Mouse (Mus musculus) MEL (cell line): ENCODE data around the gene Plb1. TPM values are rescaled to one million over a fixed set of nuclear protein-coding genes. Genes with fewer than 3 reads are reported as not detected.
A peak's percentile ranks its signal among the peaks of the same experiment; 100 is the strongest.

Experiments
- DNase-seq: peaks from one replicate; pipeline ENCODE4 v3.0.0; 2011; ENCODE audit warnings: low read depth, low spot score
- H3K27ac ChIP-seq: 2 replicates; pipeline ENCODE4 v1.5.1; 2012; ENCODE audit warnings: low read depth, mild to moderate bottlenecking, control low read depth, low read length, moderate library complexity; ENCODE audit not compliant: control insufficient read depth
- H3K27me3 ChIP-seq, 2 experiments: fragments of 150-350 bp in 1 of 2; sonication (generic) in 1 of 2; 2 replicates each; pipeline ENCODE4 v1.6.1; 2012; ENCODE audit warnings: low read length in 2 of 2, mild to moderate bottlenecking in 2 of 2, improper control_type of control experiment in 1 of 2, moderate library complexity in 1 of 2; ENCODE audit not compliant: insufficient read depth in 2 of 2, control insufficient read depth in 1 of 2
- H3K36me3 ChIP-seq, 2 experiments: 2 replicates each; pipeline ENCODE4 v1.6.1; 2012 to 2014; ENCODE audit warnings: low read length in 2 of 2, improper control_type of control experiment in 1 of 2, inconsistent platforms in 1 of 2, mild to moderate bottlenecking in 1 of 2; ENCODE audit not compliant: insufficient read depth in 2 of 2, control insufficient read depth in 1 of 2
- H3K4me1 ChIP-seq, 2 experiments: fragments of 150-350 bp in 1 of 2; sonication (generic) in 1 of 2; 2 replicates each; pipeline ENCODE4 v1.6.1; 2012; ENCODE audit warnings: low read length in 2 of 2, improper control_type of control experiment in 1 of 2, mild to moderate bottlenecking in 1 of 2; ENCODE audit not compliant: insufficient read depth in 2 of 2, control insufficient read depth in 1 of 2
- H3K4me3 ChIP-seq, 2 experiments: fragments of 150-350 bp in 1 of 2; sonication (generic) in 1 of 2; 2 replicates each; pipeline ENCODE4 v1.5.1; 2012; ENCODE audit warnings: low read depth in 2 of 2, low read length in 2 of 2, mild to moderate bottlenecking in 2 of 2, moderate library complexity in 2 of 2, control low read depth in 1 of 2, improper control_type of control experiment in 1 of 2; ENCODE audit not compliant: control insufficient read depth in 1 of 2, insufficient read depth in 1 of 2
- H3K79me2 ChIP-seq: 2 replicates; pipeline ENCODE4 v1.6.1; 2012; ENCODE audit warnings: mild to moderate bottlenecking, low read length, moderate library complexity; ENCODE audit not compliant: control insufficient read depth, poor library complexity, insufficient read depth
- H3K9ac ChIP-seq: 2 replicates; pipeline ENCODE4 v1.6.1; 2012; ENCODE audit warnings: low read depth, mild to moderate bottlenecking, control low read depth, low read length, moderate library complexity; ENCODE audit not compliant: control insufficient read depth, poor library complexity, severe bottlenecking
- H3K9me3 ChIP-seq: fragments of 150-350 bp; sonication (generic); replicated peaks from 2 replicates; pipeline ENCODE4 v1.6.1; 2012; ENCODE audit warnings: mild to moderate bottlenecking, low read length, improper control_type of control experiment, moderate library complexity; ENCODE audit not compliant: insufficient read depth
- E2F4 ChIP-seq: IDR thresholded peaks from 2 replicates; pipeline ENCODE4 v1.6.1; 2011; ENCODE audit warnings: low read depth, low read length, improper control_type of control experiment, borderline replicate concordance
- EP300 ChIP-seq, 2 experiments: IDR thresholded peaks; 2 replicates each; pipeline ENCODE4 v1.6.1; 2011; ENCODE audit warnings: improper control_type of control experiment in 2 of 2, low read length in 2 of 2, low read depth in 1 of 2, mild to moderate bottlenecking in 1 of 2
- ETS1 ChIP-seq: IDR thresholded peaks from 2 replicates; pipeline ENCODE4 v1.6.1; 2012; ENCODE audit warnings: low read depth, mild to moderate bottlenecking, inconsistent platforms, low read length, improper control_type of control experiment, moderate library complexity
- HCFC1 ChIP-seq: IDR thresholded peaks from 2 replicates; pipeline ENCODE4 v1.6.1; 2012; ENCODE audit warnings: low read depth, mild to moderate bottlenecking, inconsistent platforms, low read length, improper control_type of control experiment, moderate library complexity
- KAT2A ChIP-seq: conservative IDR thresholded peaks from 2 replicates; pipeline ENCODE4 v1.6.1; 2012; ENCODE audit warnings: low read depth, low read length, improper control_type of control experiment, inconsistent platforms
- MAZ ChIP-seq: IDR thresholded peaks from 2 replicates; pipeline ENCODE4 v1.6.1; 2012; ENCODE audit warnings: low read depth, mild to moderate bottlenecking, inconsistent platforms, low read length, improper control_type of control experiment
- MEF2A ChIP-seq: IDR thresholded peaks from 2 replicates; pipeline ENCODE4 v1.6.1; 2014; ENCODE audit warnings: low read depth, mild to moderate bottlenecking, inconsistent platforms, low read length, improper control_type of control experiment; ENCODE audit not compliant: poor library complexity, insufficient replicate concordance, severe bottlenecking; ENCODE audit errors: extremely low read depth
- NRF1 ChIP-seq: IDR thresholded peaks from 2 replicates; pipeline ENCODE4 v1.6.1; 2014; ENCODE audit warnings: low read depth, mild to moderate bottlenecking, inconsistent platforms, low read length, improper control_type of control experiment, moderate library complexity; ENCODE audit not compliant: poor library complexity, insufficient read depth, severe bottlenecking
- POLR2A ChIP-seq, 2 experiments: IDR thresholded peaks; 2 replicates each; pipeline ENCODE4 v1.6.1; 2011 to 2012; ENCODE audit warnings: low read length in 2 of 2, mild to moderate bottlenecking in 2 of 2, control low read depth in 1 of 2, improper control_type of control experiment in 1 of 2, low read depth in 1 of 2, moderate library complexity in 1 of 2; ENCODE audit not compliant: control insufficient read depth in 1 of 2, insufficient read depth in 1 of 2, poor library complexity in 1 of 2
- POLR2AphosphoS5 ChIP-seq: IDR thresholded peaks from 2 replicates; pipeline ENCODE4 v1.6.1; 2012; ENCODE audit warnings: low read depth, borderline replicate concordance, mild to moderate bottlenecking, inconsistent platforms, low read length, moderate library complexity, mixed read lengths
- RAD21 ChIP-seq: IDR thresholded peaks from 2 replicates; pipeline ENCODE4 v1.6.1; 2011; ENCODE audit warnings: mild to moderate bottlenecking, low read depth, low read length, improper control_type of control experiment
- RCOR1 ChIP-seq: IDR thresholded peaks from 2 replicates; pipeline ENCODE4 v1.6.1; 2012; ENCODE audit warnings: low read depth, mild to moderate bottlenecking, inconsistent platforms, low read length, improper control_type of control experiment
- USF1 ChIP-seq: IDR thresholded peaks from 2 replicates; pipeline ENCODE4 v1.6.1; 2014; ENCODE audit warnings: low read depth, mild to moderate bottlenecking, inconsistent platforms, low read length, improper control_type of control experiment, moderate library complexity
- USF2 ChIP-seq, 2 experiments: IDR thresholded peaks; 2 replicates each; pipeline ENCODE4 v1.6.1; 2011 to 2012; ENCODE audit warnings: improper control_type of control experiment in 2 of 2, low read length in 2 of 2, borderline replicate concordance in 1 of 2, inconsistent platforms in 1 of 2, low read depth in 1 of 2, mild to moderate bottlenecking in 1 of 2; ENCODE audit not compliant: insufficient read depth in 1 of 2
- ZC3H11A ChIP-seq: IDR thresholded peaks from 2 replicates; pipeline ENCODE4 v1.6.1; 2012; ENCODE audit warnings: low read depth, mild to moderate bottlenecking, inconsistent platforms, low read length, improper control_type of control experiment
- polyA plus RNA-seq, 2 experiments: library from polyadenylated mRNA; stranded (reverse) in 1 of 2; unstranded in 1 of 2; fragments of >175 nt in 1 of 2; fragments of >200 nt in 1 of 2; gene quantifications; 2 replicates each; pipeline versions ENCODE4 v1.2.1 to v1.2.4; 2012; ENCODE audit warnings: low replicate concordance in 2 of 2, low read depth in 1 of 2; ENCODE audit not compliant: insufficient read length in 2 of 2, insufficient read depth in 1 of 2, missing spikeins in 1 of 2
- total RNA-seq: library from RNA; depleted of rRNA; stranded (reverse); fragments of 300-350 nt; gene quantifications from 2 replicates; pipeline ENCODE4 v1.2.3, GENCODE M21; 2012; rRNA removed

Gene Plb1
- total RNA-seq (not detected in 2 replicates), polyA plus RNA-seq (not detected)

GRCm38 (mm10) chr5:32232474-32232873 lies at the start of gene Plb1:
Plb1 (plus strand) TSS chr5:32232708.
- Histone ChIP-seq H3K9ac (no peak within 1 kb of the TSS), H3K79me2 (no peaks in the 10 kb centered on the region), H3K27ac (no peak within 1 kb of the TSS), H3K9me3 (no peaks in the 10 kb centered on the region), H3K36me3 (no peaks in the 10 kb centered on the region), H3K27me3 (peaks cover 5 to 7% of the 10 kb centered on the region in 2 experiments), H3K4me1 (no peaks in the 10 kb centered on the region), H3K4me3 (no peak within 1 kb of the TSS)
- TF ChIP-seq POLR2AphosphoS5, result no peak
- peak; percentile 68 for TF ChIP-seq USF1
- 0 out of 4 replicates have a peak, but pooled peaks of 1 of the 2 experiments have one; percentile 3 for TF ChIP-seq USF2 (IDR thresholded peaks at IDR 0.05; ENCODE audit: borderline replicate concordance in 1 of 2, insufficient read depth in 1 of 2, low read depth in 1 of 2, low read length in 2 of 2)
- no peak for TF ChIP-seq EP300 (IDR thresholded peaks at IDR 0.05; ENCODE audit: low read depth in 1 of 2, low read length in 2 of 2)
- TF ChIP-seq MAZ, result no peak
- no peak for TF ChIP-seq KAT2A
- no peak for TF ChIP-seq NRF1
- TF ChIP-seq HCFC1, result no peak
- TF ChIP-seq ETS1, result no peak
- no peak for DNase-seq

GRCm38 (mm10) chr5:32182885-32183629 lies 49.5 kb upstream of the Plb1 start:
- TF ChIP-seq POLR2A (IDR thresholded peaks at IDR 0.05; ENCODE audit: control insufficient read depth in 1 of 2, insufficient read depth in 1 of 2, low read depth in 1 of 2, low read length in 2 of 2, poor library complexity in 1 of 2) (no peak), RCOR1 (no peak), RAD21 (no peak), HCFC1 (no peak), ZC3H11A (no peak), MEF2A (no peak), E2F4 (no peak), MAZ (no peak)

More at GRCm38 (mm10) chr5:32182885-32183629, 49.5 kb upstream of the Plb1 start:
- H3K27ac ChIP-seq, result no peak overlapping the region
- no peaks in the 10 kb centered on the region for H3K4me1 ChIP-seq
- 0 out of 4 replicates have a peak, but pooled peaks cover 0 to 3% of the 10 kb centered on the region in 2 experiments for H3K27me3 ChIP-seq
- H3K79me2 ChIP-seq, result no peaks in the 10 kb centered on the region
- no peaks in the 10 kb centered on the region for H3K9me3 ChIP-seq
- H3K9ac ChIP-seq, result no peak overlapping the region
- H3K36me3 ChIP-seq, result no peaks in the 10 kb centered on the region
- no peak overlapping the region for H3K4me3 ChIP-seq
- no peak for DNase-seq
